Mouse (Mus musculus) central nervous system, embryonic 11.5 days (tissue): ENCODE measurements around the gene Pbxip1. TPM values are rescaled to one million over a fixed set of nuclear protein-coding genes. Genes with fewer than 3 reads are reported as not detected.

Experiments
- polyA plus RNA-seq: library from polyadenylated mRNA; depleted of rRNA; stranded (reverse); fragments of >200 nt; gene quantifications from 2 replicates; pipeline ENCODE4 v1.2.3, GENCODE M21; 2012; rRNA removed

The Pbxip1 gene
- 18.5 and 18.7 TPM in 2 replicates for polyA plus RNA-seq

DNA sequence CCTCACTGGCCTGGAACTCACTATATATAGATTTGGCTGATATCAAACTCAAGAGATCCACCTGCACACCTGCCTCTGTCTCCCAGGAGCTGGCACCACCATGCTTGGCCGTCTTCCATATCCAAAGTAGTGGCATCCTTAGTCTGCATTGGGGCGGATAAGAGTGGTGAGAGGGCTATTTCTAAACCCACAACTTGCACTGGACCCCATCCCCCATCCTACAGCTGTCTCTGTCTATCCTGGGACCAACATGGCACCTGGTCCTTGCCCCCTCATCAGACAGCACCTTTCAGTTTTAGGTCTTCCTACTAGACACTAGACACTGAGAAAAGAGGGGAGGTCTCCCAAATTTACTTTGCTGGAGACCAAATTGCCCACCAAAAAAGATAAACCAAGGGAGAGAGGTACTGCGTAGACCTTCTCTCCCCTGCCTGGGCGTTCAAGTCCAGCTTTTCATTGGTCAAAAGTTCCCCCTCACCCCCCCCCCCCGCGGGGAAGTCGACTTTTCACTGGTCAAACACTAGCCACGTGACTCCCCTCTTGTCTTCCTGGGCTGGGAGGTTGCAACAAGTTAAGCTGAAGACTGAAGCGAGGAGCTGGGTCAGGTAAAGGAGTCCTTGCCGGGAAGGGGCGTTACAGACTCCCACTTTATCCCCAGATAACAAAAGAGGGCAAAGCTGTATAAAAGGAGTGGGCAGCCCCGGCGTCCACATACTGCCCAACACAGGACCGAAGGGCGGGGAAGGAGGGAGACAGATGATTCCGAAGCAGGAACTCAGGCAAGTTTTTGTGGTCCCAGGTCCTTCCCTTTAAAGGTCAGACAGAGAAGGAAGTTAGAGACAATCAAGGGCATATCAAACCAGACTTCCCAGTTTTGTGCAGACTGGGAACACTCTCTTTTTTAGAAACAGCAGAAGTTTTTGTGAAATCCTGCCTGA is at the start of gene Pbxip1:
TSS of gene Pbxip1 (plus strand) at position 531 of the 938 bp plus-strand sequence.

DNA sequence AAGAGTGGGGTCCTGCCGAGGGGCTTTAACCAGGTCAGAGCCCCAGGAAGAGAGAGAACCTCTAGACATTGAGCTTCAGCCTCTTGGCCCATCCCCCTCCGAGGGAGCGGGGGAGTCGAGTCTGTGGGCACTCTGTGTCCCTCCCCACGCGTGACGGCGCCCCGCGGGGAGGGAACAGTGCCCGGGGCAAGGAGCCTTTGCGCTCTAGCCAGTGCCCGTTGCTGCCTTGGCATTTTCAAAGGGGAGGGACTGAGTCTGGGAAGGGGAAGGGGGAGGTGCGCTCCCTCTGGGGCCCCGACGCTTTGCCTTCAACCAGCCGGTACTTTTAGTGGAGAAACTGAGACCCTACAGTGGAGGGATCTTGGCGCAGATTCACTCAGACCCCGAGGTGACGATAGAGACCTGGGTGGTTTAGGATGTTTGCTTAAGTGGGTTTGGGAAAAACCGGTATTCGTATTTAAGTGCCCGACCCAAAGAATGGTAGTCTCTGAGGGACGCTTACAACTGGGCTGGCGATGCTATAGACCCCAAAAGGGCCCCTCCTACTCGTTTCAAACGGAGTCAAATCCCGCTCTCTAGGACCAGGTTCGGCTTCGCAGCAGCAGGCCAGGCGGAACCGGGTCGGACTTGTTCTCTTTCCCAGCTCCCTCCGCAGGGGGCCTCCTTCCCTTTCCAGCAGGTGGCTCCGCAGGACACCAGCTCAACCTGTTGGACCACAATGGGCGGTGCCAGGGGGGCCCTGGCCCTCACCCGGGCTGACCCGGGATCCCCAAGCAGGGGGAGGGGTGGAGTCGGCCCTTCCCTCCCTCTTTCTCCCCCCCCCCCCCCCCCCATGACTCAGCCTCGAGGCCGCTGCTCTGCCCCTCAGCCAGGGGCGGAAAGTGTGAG is 42.3 kb upstream of the Pbxip1 start, which contains the start of gene Zbtb7b:
TSS of gene Zbtb7b (minus strand) at position 771 of the 888 bp plus-strand sequence.

DNA sequence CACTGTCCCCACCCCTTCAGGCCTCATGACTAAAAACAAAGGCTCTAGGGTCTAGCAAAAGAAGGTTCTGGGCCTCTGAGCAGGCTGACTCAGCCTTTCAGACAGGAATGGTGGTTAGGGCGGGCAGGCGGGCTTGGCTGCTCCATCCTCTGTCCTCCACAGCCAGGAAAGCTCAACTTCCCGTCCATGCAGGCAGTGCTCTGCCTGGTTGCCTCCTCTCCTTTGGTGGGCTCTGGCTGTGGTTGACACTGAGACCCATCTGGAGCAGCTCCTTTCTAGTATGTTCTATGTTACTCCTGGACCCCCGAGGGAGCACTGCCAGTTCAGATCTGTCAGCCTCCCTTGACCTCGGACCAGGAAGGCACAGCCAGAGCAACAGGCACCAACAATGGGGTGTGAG is 33.8 kb upstream of the Pbxip1 start, which contains the start of gene Lenep:
TSS of gene Lenep (minus strand) at position 101 of the 400 bp plus-strand sequence.

DNA sequence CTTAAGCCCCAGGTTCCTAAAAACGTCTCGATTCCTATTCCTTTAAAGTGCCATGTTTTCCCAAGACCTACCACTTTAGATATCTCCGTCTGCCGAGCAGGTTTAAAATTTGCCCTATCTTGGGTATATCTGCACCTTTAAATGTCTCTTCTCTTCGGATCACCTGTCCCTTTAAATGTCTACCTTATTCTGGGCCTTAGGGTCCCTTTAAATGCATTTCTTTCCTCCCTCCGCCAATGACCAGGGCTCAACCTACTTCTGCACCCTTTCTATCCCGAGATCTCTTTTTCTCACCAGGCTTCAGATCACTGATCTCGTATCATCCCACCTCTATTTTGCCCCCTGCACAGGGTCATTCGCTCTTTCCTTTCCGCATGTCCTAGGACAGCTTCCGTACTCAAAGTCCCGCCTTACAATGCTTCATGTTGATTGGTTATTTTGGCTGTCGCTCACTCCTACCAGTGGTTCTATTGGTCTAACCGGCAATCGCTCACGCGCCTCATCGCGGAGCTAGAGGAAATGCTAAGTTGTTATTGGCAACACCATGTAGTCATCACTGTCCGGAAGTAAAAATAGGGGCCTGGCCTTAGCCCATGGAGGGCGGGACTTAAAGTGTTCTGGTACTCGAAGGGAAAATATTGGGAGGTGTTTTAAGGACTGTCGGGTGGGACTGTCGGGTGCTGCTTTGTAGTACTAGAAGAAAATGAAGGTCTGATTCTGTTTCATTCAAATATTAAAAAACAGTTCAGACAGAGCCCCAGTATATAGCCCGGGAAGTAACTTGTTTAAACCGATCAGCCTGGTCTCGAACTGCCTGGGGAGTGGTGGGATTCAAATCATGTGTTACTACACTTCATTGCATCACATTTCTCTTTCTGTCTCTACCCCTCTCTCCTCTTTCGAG is 24.8 kb upstream of the Pbxip1 start, which contains the start of gene Flad1:
TSS of gene Flad1 (minus strand) at position 381 of the 904 bp plus-strand sequence.

DNA sequence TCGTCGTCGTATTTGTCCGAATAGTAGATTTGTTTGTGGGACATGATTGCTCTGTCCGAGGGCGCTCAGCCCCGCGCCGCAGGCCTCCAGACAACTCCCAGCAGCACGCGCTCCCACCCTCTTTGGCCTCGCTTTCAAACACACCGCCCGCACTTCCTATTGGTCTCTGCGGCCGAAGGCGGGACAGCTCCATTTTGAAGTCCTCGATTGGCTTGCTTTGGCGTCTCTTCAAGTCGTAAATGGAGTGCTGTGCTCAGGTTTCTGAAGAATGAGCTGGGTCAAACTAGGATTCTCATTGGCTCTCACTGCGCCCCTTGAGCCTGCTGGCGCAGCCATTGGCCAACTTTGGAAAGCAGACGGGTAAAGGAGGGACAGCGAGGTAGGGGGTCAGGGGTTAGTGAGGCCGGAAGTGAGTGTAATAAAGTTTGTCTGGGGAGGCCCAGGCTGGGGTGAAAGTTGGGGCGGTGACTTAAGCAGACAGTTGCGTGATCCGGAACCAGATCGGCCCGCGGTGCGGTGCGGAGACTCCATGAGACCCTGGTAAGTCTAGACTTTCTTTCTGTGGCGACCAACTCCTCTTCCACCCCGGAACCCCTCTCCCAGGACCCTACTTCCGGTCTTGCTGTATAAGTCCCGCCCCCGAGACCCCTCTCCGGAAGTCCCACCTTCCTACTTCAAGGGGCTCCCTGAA is 18.2 kb upstream of the Pbxip1 start, which contains the start of the genes Cks1b and Shc1:
TSS of gene Cks1b (minus strand) at position 214 of the 691 bp plus-strand sequence.
TSS of gene Shc1 (plus strand) at position 274 of the 691 bp plus-strand sequence.

DNA sequence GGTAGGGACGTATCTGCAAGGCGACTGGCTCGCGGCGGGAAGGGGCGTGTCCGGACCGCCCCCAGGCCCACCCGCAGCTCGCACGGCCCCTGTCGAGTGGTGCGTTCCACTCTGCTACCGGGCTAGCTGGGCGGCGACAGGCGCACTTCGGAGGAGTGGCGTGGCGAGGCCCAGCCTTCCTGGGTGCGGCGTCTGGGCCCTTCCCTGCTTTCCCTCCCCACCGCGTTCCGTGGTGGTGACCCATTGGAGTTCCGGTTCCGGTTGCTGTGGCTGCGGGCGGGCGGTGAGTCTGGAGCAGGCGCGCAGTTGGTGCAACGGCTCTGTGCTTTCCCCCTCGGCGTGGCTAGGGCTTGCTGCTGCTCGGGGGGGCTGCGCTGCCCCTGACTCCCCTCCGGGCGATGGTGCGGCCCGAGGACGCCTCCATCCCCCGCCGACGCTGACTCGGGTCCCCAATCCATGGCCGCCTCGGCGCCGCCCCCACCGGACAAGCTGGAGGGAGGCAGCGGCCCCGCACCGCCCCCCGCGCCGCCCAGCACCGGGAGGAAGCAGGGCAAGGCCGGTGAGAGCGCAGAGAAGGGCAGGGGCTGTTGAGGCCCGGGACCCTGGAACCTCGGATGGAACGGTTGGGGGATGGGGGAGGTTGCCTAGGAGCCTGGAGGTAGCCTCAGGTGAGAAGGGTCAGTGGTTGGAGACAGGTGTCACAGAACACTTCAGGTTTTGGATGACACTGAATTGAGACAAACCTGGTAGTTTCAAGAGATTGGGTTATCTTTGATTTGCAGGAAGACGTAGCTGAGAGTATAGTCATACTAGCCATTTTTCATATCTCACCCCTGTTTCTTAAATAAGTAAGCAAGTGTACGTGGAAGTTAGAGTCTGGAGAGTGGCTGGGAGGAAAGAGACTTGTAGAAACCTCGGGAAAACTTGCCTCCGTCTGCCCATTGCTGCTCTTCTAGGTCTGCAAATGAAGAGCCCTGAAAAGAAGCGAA is 6.0 kb upstream of the Pbxip1 start, which contains the start of gene Pygo2:
TSS of gene Pygo2 (plus strand) at position 44 of the 989 bp plus-strand sequence.

DNA sequence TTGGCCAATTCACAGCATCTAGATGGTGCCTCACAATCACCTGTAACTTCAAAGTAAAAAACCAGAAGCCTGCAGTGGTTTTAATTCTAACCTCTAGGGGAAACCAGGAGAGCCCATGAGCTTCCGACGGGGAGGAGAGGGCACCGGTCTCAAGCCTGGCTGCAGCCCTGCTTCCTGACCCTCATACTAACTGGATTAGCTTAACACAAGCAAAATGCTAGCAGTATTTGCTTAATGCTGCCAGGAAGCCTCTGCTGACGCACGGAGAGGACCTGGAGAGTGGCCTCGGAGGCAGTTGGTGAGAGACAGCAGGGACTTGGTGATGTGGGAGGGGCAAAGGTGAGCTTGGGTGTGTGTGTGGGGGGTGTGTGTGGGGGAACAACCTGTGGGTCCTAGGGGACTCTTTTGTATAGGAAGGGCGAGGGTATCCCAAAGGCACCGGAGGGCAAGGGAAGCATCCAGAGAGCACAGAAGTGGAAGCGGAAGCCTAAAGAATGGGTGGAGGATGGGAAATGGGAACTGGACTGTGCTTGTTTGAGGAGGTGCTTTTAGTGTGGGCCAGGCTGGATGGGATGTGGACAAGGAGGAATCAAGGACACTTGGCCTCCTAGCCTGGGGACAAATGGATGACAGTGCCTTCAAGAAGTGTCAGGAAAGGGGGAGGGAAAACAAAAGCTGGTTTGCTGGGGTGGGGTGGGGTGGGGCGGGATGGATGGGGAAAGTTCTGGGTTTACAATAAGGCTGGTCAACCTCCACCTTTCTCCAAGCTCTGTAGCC is 18.1 kb downstream of the Pbxip1 start, which contains the start of gene Pmvk:
TSS of gene Pmvk (plus strand) at position 141 of the 777 bp plus-strand sequence.

Other genes with a start within 250 kb of the Pbxip1 start
- 25.4 and 39.8 TPM in 2 replicates for gene Gba, start 233.8 kb upstream of the Pbxip1 start, polyA plus RNA-seq
- 106 TPM in 2 replicates for gene Thbs3, start 221.5 kb upstream of the Pbxip1 start, polyA plus RNA-seq
- gene Mtx1, start 209.6 kb upstream of the Pbxip1 start, polyA plus RNA-seq, result 176 and 193 TPM in 2 replicates
- 11.6 and 12.3 TPM in 2 replicates for gene Muc1, start 207.6 kb upstream of the Pbxip1 start, polyA plus RNA-seq
- 90.0 and 92.9 TPM in 2 replicates for gene Krtcap2, start 190.7 kb upstream of the Pbxip1 start, polyA plus RNA-seq
- gene Trim46, start 190.4 kb upstream of the Pbxip1 start, polyA plus RNA-seq, result 20.5 and 22.4 TPM in 2 replicates
- gene Dpm3, start 177.3 kb upstream of the Pbxip1 start, polyA plus RNA-seq, result 141 and 150 TPM in 2 replicates
- 29.1 and 51.5 TPM in 2 replicates for gene Slc50a1, start 166.1 kb upstream of the Pbxip1 start, polyA plus RNA-seq
- gene Efna1, start 155.6 kb upstream of the Pbxip1 start, polyA plus RNA-seq, result 8.9 and 20.0 TPM in 2 replicates
- gene Efna3, start 113.7 kb upstream of the Pbxip1 start, polyA plus RNA-seq, result 5.5 and 18.9 TPM in 2 replicates
- gene Efna4, start 98.7 kb upstream of the Pbxip1 start, polyA plus RNA-seq, result 32.7 and 40.6 TPM in 2 replicates
- gene Adam15, start 86.7 kb upstream of the Pbxip1 start, polyA plus RNA-seq, result 32.0 and 36.4 TPM in 2 replicates
- gene Dcst2, start 74.7 kb upstream of the Pbxip1 start, polyA plus RNA-seq, result 0.18 and 0.41 TPM in 2 replicates
- gene Dcst1, start 71.5 kb upstream of the Pbxip1 start, polyA plus RNA-seq, result 0.02 and 0.05 TPM in 2 replicates
- gene Zbtb7b, start 41.9 kb upstream of the Pbxip1 start, polyA plus RNA-seq, result 2.7 and 3.9 TPM in 2 replicates
- 3.2 and 3.6 TPM in 2 replicates for gene Lenep, start 33.9 kb upstream of the Pbxip1 start, polyA plus RNA-seq
- gene Flad1, start 24.8 kb upstream of the Pbxip1 start, polyA plus RNA-seq, result 22.1 and 30.7 TPM in 2 replicates
- gene Cks1b, start 18.3 kb upstream of the Pbxip1 start, polyA plus RNA-seq, result 235 and 307 TPM in 2 replicates
- 47.1 and 77.1 TPM in 2 replicates for gene Shc1, start 18.3 kb upstream of the Pbxip1 start, polyA plus RNA-seq
- gene Pygo2, start 6.5 kb upstream of the Pbxip1 start, polyA plus RNA-seq, result 58.4 and 79.0 TPM in 2 replicates
- 54.0 and 72.1 TPM in 2 replicates for gene Pmvk, start 17.8 kb downstream of the Pbxip1 start, polyA plus RNA-seq
- 1.7 and 2.9 TPM in 2 replicates for gene Kcnn3, start 83.5 kb downstream of the Pbxip1 start, polyA plus RNA-seq